Mouse (Mus musculus): ENCODE data around the gene Hist1h2ag.

Hist1h2ag gene

GRCm38 (mm10) chr13:22036986-22037385 is 5.8 kb downstream of the Hist1h2ag start:
- no peak for DNase-seq (ENCODE audit: low spot score in 2 of 2)

- no peak for DNase-seq (ENCODE audit: low spot score in 2 of 2)
Observed at GRCm38 (mm10) chr13:22036149-22036956, 6.4 kb downstream of the Hist1h2ag start.

- DNase-seq (ENCODE audit: low spot score in 2 of 2) = peak; percentile 62 to 78
Observed at GRCm38 (mm10) chr13:22035267-22036148, 7.2 kb downstream of the Hist1h2ag start, which contains the start of the genes Hist1h2ah and Hist1h2bk. TSS of gene Hist1h2ah (minus strand) at chr13:22035568. TSS of gene Hist1h2bk (plus strand) at chr13:22035870.

- no peak for DNase-seq (ENCODE audit: low spot score in 2 of 2)
Observed at GRCm38 (mm10) chr13:22034443-22035266, 8.1 kb downstream of the Hist1h2ag start.

- no peak for DNase-seq (ENCODE audit: low spot score in 2 of 2)
Observed at GRCm38 (mm10) chr13:22033741-22034442, 8.9 kb downstream of the Hist1h2ag start.

GRCm38 (mm10) chr13:22030493-22030892 is 12.3 kb downstream of the Hist1h2ag start:
- DNase-seq (ENCODE audit: low spot score in 2 of 2) = no peak

- DNase-seq (ENCODE audit: low spot score in 2 of 2) = no peak
Observed at GRCm38 (mm10) chr13:22029928-22030327, 12.8 kb downstream of the Hist1h2ag start.

- DNase-seq (ENCODE audit: low spot score in 2 of 2) = peak; percentile 95 to 97
Observed at GRCm38 (mm10) chr13:22028673-22029460, 13.9 kb downstream of the Hist1h2ag start.

GRCm38 (mm10) chr13:22026058-22027031 is 16.4 kb downstream of the Hist1h2ag start:
- DNase-seq (ENCODE audit: low spot score in 2 of 2) = peak; percentile 87 to 94

- DNase-seq (ENCODE audit: low spot score in 2 of 2) = peak in 1 of 2 experiments; percentile 76
Observed at GRCm38 (mm10) chr13:22022241-22022640, 20.5 kb downstream of the Hist1h2ag start.

GRCm38 (mm10) chr13:22021581-22021980 is 21.2 kb downstream of the Hist1h2ag start:
- DNase-seq (ENCODE audit: low spot score in 2 of 2) = no peak

GRCm38 (mm10) chr13:22020901-22021339 is 21.8 kb downstream of the Hist1h2ag start:
- DNase-seq (ENCODE audit: low spot score in 2 of 2) = no peak

GRCm38 (mm10) chr13:22019934-22020835 is 22.6 kb downstream of the Hist1h2ag start:
- no peak for DNase-seq (ENCODE audit: low spot score in 2 of 2)

- peak in 1 of 2 experiments; percentile 71 for DNase-seq (ENCODE audit: low spot score in 2 of 2)
Observed at GRCm38 (mm10) chr13:22015479-22016450, 27.0 kb downstream of the Hist1h2ag start.

GRCm38 (mm10) chr13:22014411-22014845 is 28.3 kb downstream of the Hist1h2ag start:
- no peak for DNase-seq (ENCODE audit: low spot score in 2 of 2)

- no peak for DNase-seq (ENCODE audit: low spot score in 2 of 2)
Observed at GRCm38 (mm10) chr13:22013716-22014115, 29.0 kb downstream of the Hist1h2ag start.

Data from frontal cortex, postnatal 25 days (tissue).